Mouse (Mus musculus) C2C12 (cell line): Measurements from ENCODE around the gene Kif27.

Experiments used
- CEBPB ChIP-seq: IDR thresholded peaks from one replicate; pipeline ENCODE4 v1.6.1; 2011; ENCODE audit warnings: low read depth, mild to moderate bottlenecking, control low read depth, moderate library complexity
- CTCF ChIP-seq: IDR thresholded peaks from one replicate; pipeline ENCODE4 v1.5.1; 2011; ENCODE audit not compliant: control insufficient read depth, insufficient read depth, insufficient read length
- MAX ChIP-seq: IDR thresholded peaks from one replicate; pipeline ENCODE4 v1.6.1; 2011; ENCODE audit warnings: mild to moderate bottlenecking, control low read depth
- MYOD1 ChIP-seq: IDR thresholded peaks from one replicate; pipeline ENCODE4 v1.6.1; 2011; ENCODE audit warnings: low read depth; ENCODE audit not compliant: control insufficient read depth, insufficient read length
- USF1 ChIP-seq: IDR thresholded peaks from one replicate; pipeline ENCODE4 v1.6.1; 2011; ENCODE audit warnings: low read depth, mild to moderate bottlenecking, control low read depth, moderate library complexity

DNA sequence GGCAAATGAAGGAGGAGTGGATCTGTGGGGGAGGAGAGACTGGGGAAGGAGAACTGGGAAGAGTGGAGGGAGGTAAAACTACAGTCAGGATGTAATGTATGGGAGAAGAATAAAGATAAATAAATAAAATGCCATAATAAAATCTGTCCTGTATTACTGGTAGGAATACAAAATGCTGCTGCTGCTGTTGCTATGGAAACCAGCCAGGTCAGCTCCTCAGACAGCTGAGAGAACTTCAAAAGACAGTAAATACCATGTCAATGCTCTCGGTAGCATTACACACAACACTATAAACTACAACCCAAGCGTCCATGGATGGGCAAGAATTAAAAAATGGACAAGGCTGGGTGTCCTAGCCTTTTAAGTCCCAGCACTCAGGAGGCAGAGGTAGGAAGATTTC is 41.2 kb downstream of the Kif27 start:
- TF ChIP-seq CTCF (no peak), MAX (no peak), MYOD1 (no peak), CEBPB (no peak), USF1 (no peak)
